Mouse (Mus musculus) urinary bladder, adult 2 months (tissue): ENCODE data around the gene Cacna1i. TPM values are rescaled to one million over a fixed set of nuclear protein-coding genes. Genes with fewer than 3 reads are reported as not detected.

Experiments
- DNase-seq: peaks from one replicate; pipeline ENCODE4 v3.0.0; 2022; ENCODE audit warnings: low spot score
- polyA plus RNA-seq: library from polyadenylated mRNA; depleted of rRNA; stranded (reverse); fragments of >200 nt; gene quantifications from 2 replicates; pipeline ENCODE4 v1.2.3, GENCODE M21; 2012; rRNA removed

Gene Cacna1i
- polyA plus RNA-seq, result 0.01 and 0.03 TPM in 2 replicates

DNA sequence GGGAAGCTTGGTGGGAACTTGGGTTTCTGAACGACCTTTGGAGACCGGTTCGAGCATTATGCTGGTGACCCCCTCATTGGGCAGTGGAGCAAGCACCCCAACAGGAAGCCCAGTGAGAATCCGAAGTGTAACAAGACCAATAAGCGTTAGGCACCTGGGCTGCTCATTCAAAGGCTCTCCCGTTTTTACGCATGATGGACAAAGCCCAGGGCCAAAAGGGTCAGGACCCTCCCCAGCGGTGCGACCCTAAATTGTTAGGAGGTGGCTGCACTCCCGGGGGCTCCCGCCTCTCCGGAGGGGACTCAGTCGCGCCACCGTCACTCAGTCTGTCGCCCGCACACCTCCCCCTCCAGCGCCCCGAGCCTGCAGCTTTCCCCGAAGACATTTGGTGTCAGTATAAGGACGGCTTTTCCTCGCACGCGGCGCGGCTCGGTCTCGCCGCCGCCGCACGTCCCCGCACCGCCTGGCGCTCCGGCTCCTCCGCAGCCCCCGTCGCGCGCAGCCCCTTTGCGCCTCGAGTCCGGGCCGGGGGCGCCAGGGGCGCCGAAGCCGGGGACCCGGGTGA is at the start of gene Cacna1i:
TSS of gene Cacna1i (plus strand) at position 388 of the 565 bp plus-strand sequence.
- no peak for DNase-seq

DNA sequence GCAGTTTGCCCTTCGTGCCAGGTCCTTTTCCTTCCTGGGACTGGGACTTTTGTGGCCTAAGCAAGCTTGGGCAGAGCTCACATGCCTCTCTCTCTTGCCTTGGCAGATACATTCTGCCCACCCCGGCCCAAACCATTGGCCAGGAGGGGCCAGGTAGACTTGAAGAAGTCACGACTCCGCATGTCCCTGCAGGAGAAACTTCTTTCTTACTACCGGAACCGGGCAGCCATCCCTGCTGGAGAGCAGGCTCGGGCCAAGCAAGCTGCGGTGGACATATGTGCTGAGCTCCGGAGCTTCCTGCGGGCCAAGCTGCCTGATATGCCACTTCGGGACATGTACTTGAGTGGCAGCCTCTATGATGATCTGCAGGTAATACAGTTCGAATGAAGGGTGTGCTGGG is 38.9 kb upstream of the Cacna1i start:
- no peak for DNase-seq

DNA sequence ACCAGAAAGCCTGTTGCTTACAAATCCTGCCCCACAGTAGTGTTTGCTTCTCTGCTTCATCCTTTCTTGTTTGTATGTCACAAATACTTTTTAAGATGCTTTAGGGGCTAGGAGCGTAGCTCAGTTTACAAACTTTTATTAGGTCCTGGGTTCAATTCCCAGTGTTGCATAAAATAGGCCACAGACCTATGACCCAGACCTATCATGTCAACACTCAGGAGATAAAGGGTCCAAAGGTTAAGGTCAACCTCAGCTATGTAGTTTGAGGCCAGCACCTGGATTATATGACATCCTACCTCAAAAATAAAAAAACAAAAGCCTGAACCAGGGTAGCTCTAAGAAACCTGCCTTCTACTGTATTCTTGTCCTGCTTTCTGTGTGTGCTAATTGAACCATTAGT is 38.4 kb upstream of the Cacna1i start:
- DNase-seq, result no peak

DNA sequence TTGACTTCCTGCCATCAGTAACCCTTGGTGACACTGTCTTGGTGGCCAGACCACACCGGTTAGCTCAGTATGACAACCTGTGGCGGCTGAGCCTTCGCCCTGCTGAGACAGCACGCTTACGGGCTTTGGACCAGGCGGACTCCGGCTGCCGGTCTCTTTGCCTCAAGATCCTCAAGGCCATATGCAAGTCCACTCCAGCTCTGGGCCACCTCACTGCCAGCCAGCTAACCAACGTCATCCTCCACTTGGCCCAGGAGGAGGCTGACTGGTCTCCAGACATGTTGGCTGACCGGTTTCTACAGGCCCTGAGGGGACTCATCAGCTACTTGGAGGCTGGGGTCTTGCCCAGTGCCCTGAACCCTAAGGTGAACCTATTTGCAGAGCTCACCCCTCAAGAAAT is 37.4 kb upstream of the Cacna1i start:
- no peak for DNase-seq

DNA sequence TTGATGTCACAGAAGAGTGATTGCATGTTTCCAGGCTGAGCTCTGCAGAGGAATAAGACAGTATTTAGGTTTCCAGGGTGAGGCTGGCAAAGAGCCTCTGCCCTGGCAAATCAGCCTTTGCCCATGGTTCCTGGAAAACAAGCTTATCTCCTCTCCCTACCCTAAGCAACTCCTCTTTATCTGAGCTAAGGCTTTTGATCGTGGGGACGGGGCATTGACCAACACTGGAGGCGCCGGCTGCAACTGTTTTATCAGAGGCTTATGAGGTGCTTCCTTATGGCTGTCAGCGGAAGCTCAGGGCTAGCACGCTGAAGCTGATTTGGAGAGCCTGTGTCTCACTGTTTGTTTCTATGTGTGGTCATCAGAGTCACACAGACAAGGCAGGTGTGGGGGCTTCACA is 36.5 kb upstream of the Cacna1i start:
- no peak for DNase-seq

DNA sequence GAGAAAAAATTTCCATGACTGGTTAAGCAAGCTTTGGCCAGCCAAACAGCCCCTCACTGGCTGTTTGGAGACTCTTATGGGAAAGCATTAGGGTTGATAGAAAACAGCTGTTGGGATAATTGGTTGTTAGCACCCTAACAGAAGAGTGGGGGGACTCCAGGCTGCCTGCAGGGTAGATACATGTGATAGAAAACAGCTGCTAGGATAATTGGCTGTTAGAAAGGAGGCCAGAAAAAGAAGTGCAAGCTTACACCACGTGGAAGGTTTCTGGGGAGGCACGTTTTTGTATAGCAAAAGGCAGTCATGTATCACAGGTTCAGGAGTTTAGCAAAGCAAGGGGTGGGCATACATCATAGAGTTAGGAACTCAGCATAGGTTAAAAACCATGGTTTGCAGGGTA is 33.5 kb upstream of the Cacna1i start:
- DNase-seq, result no peak

DNA sequence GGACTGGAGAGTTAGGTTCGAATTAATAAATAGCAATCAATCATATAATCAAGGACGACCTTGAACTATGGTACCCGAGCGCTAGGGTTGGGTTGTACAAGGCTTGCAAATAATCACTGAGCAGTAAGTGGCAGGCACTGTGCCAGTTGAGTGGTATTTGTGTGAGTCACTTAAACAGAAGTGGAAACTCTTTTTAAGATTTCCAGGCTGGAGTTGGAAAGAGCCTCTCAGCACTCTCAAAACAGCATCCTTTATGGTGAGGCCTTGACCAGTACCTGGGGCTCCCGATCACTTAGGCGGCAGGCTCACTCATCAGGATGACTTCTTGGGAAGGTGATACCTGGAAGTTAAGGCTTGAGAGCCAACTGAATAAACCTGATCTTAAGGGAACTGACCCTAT is 32.8 kb upstream of the Cacna1i start:
- DNase-seq, result no peak

DNA sequence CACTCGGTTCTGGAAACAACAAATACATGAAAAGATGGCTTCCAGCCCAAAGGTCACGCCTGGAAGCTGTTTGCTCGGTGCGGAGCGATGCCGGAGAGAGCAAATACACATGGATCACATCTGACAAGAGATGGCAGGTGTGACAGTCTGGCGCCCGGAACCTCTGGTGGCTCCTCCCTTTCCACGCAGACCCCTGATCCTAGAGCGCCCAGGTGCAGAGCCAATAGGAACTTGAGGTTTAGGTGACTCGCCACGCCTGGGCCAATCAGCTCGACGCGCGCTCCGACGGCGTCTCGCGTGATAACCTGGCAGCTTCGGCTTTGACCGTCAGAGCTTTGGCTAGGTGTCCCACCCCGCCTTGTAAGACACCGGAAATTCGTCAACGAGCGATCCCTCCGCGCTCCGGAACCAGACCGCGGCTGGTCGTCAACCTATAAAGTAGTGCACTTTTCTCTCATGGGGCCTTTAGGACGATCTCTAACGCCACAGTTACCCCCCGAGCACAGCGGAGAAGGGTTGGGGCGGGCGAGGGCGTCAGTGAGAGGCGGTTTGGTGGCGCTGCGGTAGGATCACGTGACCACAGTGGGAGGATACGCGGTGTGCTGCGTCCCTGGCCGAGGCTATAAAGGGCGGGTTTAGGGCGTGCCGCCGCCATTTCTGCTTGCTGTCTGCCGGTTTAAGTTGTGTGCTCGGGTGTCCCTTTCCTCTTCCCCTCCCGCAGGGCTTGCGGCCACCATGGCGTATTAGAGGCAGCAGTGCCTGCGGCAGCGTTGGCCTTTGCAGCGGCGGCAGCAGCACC is 32.0 kb upstream of the Cacna1i start, which contains the start of gene Atf4:
TSS of gene Atf4 (plus strand) at position 338 of the 799 bp plus-strand sequence.
- DNase-seq, result peak; percentile 100

DNA sequence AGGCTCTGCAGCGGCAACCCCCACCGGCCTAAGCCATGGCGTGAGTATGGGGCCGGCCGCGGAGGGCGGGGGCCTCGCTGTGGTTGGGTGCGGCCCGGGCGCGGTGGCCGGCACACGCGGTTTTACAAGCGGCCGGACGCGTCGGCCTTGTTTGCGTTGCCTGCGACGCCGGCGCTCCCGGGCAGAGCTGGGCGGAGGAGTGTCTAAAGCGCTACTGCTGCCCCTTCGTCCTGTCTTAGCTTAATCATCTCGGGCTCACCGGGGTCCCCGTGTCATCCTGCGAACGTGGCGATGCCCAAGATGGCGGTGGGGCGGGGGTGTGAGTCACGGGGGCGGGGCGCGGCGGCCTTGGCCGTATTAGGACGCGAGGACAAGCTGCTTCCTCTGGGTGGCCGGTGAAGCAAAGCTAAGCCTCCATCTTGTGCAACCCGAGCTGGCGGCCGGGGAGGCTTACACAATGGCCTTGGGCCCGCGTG is 31.4 kb upstream of the Cacna1i start:
- DNase-seq, result peak; percentile 77

DNA sequence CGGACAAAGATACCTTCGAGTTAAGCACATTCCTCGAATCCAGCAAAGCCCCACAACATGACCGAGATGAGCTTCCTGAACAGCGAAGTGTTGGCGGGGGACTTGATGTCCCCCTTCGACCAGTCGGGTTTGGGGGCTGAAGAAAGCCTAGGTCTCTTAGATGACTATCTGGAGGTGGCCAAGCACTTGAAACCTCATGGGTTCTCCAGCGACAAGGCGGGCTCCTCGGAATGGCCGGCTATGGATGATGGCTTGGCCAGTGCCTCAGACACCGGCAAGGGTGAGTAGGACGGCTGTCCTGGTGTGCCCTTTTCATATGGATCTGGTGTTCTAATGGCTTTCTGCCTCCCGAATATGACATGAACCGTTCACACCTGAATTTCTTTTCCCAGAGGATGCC is 30.8 kb upstream of the Cacna1i start:
- no peak for DNase-seq

DNA sequence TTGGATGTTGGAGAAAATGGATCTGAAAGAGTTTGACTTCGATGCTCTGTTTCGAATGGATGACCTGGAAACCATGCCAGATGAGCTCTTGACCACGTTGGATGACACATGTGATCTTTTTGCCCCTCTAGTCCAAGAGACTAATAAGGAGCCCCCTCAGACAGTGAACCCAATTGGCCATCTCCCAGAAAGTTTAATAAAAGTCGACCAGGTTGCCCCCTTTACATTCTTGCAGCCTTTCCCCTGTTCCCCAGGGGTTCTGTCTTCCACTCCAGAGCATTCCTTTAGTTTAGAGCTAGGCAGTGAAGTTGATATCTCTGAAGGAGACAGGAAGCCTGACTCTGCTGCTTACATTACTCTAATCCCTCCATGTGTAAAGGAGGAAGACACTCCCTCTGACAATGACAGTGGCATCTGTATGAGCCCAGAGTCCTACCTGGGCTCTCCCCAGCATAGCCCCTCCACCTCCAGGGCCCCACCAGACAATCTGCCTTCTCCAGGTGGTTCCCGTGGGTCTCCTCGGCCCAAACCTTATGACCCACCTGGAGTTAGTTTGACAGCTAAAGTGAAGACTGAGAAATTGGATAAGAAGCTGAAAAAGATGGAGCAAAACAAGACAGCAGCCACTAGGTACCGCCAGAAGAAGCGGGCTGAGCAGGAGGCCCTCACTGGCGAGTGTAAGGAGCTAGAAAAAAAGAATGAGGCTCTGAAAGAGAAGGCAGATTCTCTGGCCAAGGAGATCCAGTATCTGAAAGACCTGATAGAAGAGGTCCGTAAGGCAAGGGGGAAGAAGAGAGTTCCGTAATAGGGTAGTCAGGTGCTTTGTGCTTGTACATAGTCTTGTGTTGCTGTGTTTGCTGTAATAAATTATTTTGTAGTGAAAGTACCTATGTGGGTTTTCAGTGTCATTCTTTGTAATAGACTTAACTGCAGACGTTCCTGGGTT is 30.1 kb upstream of the Cacna1i start:
- DNase-seq, result no peak

DNA sequence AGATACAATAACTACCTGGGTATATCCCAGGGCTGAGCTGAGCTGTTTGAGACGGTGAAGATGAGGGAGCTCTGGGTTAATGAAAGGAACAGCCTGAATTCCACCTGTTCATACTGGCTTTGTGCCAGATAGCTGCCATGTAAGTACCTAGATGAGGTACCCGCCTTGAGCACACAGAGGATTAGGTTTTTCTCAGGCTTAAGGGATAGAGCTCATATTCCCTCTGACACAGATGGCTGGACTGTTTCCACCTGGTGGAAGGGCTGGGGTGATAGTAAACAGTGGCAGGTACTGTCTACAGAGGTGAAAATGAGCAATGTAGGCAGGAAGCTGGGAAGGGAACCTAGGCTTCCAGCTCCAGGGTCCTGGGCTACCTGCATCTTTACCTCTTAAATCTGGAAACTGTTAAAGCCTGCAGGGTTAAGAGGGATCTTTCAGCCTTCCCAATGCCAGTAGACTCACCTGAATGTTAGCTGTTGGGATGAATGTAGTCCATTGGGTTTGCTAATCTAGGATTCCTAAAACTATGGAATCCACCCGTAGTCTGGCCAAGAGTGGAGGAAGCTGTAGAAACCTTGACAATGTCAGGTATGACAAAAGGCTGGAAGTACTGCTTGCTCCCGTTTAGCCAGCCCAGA is 29.3 kb upstream of the Cacna1i start:
- no peak for DNase-seq

DNA sequence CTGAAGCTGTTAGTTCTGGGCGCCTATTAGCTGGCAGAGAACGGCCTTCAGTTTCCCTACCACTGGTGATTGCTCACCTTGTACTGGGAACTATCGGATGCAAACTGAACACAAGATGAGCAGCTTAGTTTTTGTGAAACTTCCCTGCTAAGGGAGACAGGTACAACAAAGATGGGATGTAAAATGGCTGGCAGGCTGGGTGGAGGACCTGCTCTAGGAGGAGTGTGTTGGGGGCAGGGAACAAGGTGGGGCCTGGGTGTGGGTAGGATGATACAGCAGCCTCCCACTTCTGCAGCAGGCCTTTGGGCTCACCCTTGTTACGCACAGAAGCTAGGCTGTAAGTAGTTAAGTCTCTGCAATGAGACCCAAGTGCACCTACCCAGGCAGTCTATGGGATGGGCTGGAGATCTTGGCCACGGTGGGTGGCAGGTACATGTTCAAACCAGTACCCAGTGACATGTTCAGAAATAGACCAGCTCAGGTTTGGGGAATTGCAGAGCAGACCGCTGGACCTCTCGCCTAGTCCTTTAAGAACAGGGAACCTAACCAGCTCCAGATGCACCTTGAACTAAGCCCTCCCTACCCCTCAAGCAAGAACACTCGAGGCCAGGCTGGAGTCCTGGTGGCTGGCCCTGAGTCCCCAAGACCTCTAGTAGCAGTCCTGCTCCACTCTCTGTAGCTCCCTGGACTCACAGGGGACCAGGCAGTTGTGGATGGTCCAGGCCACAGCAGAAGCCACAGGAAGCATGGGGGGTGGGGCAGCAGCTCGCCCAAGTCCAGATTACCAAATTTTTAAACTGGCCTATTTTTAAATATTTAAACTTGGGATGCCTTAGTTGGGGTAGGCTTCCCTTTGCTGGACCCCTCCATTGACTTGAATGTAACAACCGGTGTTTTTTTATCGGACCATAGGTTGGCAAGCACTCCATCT is 28.5 kb upstream of the Cacna1i start:
- DNase-seq, result no peak

DNA sequence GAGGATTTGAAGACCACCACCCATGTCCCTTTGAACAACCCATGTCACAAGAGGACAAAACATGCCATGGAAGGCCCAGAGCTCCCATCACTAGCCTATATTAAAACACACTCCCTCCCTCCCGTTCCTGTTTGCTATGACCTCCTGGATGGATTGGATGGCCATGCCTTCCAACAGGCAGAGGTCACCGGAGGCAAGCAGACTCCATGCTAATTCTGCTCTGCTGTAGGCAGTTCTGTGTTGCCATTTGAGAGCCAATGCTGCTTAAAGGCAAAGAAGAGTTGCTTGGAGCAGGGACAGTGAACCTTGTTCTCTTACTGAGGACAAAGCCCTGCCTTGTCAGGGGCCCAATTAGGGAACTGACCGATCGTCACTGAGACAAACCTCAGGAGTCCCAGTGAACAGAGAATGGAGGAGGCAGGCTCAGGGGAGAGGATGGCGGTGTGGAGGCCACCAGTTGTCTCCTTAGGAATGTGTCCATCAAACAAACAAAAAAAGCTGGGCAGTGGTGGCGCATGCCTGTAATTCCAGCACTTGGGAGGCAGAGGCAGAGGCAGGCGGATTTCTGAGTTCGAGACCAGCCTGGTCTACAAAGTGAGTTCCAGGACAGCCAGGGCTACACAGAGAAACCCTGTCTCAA is 27.5 kb upstream of the Cacna1i start:
- no peak for DNase-seq

DNA sequence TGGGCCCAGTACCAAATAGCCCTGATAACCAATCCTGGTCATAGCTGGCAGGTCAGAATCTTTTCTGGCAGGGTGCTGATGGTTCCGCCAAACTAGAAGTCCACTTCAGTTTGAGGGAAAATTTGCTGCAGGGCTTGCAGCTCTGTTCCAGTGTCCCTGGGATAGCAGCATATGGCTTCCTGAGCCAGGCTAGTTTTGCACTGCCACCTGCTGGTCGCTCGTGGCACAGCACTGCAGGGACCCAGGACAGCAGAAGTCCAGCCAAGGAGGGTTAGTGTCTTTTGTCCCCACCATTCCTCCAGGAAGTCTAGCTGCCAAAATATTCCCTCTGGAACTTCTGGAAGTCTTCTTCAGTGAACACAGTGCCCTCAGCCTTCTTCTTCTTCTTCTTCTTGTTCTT is 26.4 kb upstream of the Cacna1i start:
- DNase-seq, result peak; percentile 66

DNA sequence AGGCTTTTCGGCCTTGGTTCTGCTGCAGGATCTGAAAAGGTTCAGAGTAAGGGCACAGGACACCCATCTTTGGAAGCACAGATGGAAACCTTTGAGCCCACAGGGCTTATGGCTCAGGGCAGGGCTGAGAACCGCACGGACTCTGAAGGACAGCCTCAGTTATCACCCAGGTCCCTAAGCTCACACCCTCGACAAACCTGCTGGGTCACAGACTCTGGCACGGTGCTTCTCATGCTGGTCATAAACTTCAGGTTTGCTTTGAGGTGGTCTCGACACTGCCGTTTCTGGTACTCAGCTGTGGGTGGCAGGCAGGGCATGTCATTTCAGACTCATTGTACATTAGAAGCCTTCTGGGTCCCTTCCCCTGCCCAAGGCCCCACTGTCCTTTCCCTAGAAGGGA is 25.9 kb upstream of the Cacna1i start:
- no peak for DNase-seq

DNA sequence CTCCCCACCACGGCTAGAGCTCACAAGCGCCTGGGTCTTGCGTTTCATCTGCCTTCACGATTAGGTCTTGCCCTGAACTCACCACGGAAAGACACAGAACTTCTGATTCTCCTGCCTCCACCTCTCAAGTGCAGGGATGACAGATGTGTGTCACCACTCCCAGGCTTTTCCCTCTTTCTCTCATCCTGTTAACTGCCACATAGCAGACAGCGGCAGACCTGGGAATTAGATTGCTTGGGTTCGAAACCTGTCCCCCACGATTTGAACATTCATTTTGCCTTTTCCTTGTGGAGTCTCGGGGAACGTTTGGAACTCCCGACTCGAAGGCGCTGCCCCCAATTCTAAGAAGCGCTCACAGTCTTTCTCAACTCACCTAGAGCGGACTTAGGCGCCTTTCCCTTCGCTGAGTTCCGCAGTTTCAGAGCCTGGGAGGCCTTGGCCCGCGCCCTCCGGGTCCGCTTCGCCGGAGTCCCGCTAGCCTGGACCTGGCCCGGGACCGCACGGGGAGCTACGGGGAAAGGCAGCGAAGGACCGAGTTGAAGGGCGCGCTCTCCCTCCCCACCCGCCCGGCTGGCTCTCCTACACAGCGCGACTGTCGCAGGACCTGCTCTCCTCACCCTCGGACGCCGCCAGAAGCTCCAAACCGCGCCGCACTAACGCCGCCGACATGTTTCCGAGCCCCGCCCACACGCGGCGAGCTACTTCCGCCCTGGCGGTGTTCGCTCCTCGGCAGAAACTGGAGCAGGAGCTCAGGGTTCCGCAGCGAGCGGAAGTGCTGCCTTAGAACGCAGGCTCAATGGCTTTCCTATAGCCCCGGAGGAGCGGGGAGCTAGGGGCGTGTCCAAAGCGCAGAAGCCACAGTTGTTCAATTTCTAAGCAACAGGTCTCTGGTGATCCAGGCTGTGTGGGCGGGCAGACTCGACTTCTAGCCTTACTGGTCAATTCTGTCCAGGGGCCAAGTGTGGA is 23.1 kb upstream of the Cacna1i start, which contains the start of gene Rps19bp1:
TSS of gene Rps19bp1 (minus strand) at position 706 of the 966 bp plus-strand sequence.
- peak; percentile 69 for DNase-seq

DNA sequence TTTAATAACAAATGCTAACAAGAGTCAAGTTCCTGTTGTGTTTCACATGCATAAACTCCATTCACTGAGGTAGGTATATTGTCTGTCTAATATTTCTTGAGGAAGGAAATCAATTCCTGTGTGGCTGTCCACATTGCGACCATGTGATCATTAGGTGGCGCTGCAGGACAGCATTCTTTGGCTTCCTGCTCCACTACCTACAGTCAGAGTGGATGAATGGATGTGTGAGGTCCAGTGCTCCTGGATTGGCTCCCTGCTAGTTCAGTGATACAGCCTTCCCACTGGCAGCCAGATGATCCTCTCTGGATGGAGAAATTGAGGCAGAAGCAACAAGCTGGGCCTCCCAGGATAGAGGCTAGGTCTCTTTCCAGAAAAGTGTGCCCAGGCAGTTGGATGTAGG is 20.8 kb upstream of the Cacna1i start:
- DNase-seq, result no peak

DNA sequence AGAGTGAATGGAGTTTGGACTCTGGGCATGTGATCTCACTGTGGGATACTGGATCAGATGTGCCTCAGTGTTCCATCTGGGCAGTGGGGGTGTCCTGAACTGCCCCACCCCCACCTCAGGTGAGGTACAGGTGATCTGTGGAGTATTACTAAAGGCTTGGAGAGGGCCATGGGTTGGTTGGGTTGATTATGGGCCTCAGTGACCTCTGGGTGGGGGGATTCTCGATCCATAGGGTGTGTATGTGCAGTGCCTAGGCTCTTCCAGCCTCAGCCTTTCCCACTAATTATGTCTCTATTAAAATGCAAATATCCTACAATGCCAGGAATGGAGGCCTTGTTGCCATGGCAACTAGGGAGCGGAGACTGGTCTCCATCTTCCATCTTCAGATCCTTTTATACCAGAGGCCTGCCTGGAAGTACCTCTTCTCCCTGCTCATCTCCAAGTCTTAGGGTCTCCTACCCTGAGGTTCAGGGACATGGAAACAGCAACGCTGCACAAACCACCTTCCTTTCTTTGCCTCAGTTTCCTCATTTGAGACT is 15.1 kb upstream of the Cacna1i start:
- DNase-seq, result no peak
